Mouse (Mus musculus): Measurements from ENCODE around the gene Trpm2. TPM values are rescaled to one million over a fixed set of nuclear protein-coding genes. Genes with fewer than 3 reads are reported as not detected.
"Not testable (repeated sequence)": the region's sequence is repeated elsewhere in the genome, so short reads cannot be mapped to it uniquely, and the experiment has no call there.

The Trpm2 gene
- polyA plus RNA-seq, 1 experiment from 2014 or later, result 0.19 TPM

DNA sequence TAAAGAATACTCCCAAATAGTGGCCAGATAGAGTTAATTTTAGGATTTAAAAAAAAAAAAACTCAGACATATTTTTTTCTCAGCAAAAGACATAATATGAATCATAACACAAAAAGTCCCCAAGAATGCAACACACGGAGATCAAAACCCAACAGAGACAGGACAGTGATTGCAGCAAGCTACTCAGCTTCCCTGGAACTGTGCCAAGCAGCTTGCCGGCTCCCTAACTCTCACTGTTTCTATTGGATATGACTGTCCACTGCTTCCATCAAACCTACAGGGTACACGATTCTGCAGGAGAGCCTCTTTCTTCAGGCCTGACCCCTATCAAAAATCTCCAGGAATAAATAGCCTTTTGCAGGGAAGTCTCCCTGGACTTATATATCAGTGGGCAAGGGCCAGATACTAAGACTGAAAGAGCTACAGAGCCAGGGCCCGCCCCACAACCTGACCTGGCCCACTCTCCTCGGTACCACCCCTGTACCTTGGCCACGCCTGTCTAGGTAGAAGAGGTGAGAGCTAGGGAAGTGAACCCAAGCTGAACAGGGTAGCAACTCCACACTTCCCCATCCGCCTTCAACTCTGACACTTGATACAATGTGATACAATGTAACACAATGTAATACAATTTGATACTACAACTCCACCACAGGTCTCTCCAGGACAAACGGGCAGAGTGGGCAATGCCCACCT lies 6.2 kb upstream of the Trpm2 start:
- WGBS, result 60% methylated on average over 8 of the region's 8 CpGs
- ATAC-seq (ENCODE audit: extremely low read depth, insufficient number of reproducible peaks, low FRiP score, low TSS enrichment), result no peak
- Histone ChIP-seq H3K4me3 (no peak overlapping the region), H3K36me3 (peaks cover 14% of the 10 kb centered on the region), H3K9ac (no peak overlapping the region), H3K9me3 (no peaks in the 10 kb centered on the region), H3K4me1 (peaks cover 14% of the 10 kb centered on the region), H3K4me2 (no peak overlapping the region), H3K27ac (replicated peaks) (no peak overlapping the region), H3K27me3 (replicated peaks) (0 out of 2 replicates have a peak, but pooled peaks cover 2% of the 10 kb centered on the region)

DNA sequence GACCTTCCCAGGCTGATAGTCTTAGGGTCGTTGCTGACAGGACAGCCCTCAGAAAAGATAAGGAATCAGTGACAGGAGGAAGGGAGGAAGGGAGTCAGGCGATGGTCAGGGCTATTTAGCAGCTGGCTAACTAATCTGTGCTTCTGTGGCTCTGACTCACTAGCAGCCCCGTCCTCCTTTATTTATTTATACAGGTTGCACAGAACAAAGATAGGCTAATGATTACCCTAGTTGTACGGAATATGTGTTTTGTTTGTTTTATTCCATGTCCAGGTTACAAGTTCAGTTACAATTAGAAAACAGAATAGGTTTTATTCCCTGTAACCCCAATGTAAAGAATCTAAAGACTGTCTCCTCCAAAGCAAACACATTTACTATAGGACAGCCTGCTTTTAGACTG lies 5.3 kb upstream of the Trpm2 start:
- Histone ChIP-seq H3K4me1 (peaks cover 14% of the 10 kb centered on the region), H3K4me3 (no peak overlapping the region), H3K4me2 (no peak overlapping the region), H3K36me3 (peaks cover 8% of the 10 kb centered on the region), H3K9ac (0 out of 2 replicates have a peak overlapping the region, but pooled peaks have one; percentile 8), H3K27ac (replicated peaks) (no peak overlapping the region), H3K9me3 (no peaks in the 10 kb centered on the region), H3K27me3 (replicated peaks) (peaks cover 10% of the 10 kb centered on the region)
- no peak for ATAC-seq (ENCODE audit: extremely low read depth, insufficient number of reproducible peaks, low FRiP score, low TSS enrichment)
- WGBS, result 6% methylated on average over 4 of the region's 4 CpGs

DNA sequence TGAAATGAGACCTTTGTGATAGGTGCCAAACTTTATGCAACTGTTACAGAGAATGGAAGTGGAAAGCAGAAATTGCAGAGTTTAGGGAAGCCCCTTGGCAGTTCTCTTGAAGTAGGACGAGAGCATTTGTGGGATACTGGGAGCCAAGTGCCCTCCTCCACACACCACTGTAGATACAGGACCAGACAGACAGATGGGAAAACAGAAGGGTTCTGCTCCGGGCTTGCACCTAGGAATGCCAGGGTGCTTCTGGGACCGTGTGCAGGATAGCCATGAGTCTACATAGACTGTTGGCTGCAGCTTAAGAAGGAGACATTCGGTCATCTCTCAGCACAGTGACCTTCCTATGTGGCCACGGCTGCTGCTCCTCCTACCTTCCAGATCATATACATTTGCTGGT lies 4.4 kb upstream of the Trpm2 start:
- Histone ChIP-seq H3K36me3 (no peaks in the 10 kb centered on the region; the same call in 1 of the 2 replicates), H3K27ac (replicated peaks) (no peak overlapping the region), H3K9me3 (no peaks in the 10 kb centered on the region), H3K9ac (no peak overlapping the region), H3K27me3 (replicated peaks) (peaks cover 18% of the 10 kb centered on the region), H3K4me3 (no peak overlapping the region), H3K4me1 (peaks cover 15% of the 10 kb centered on the region), H3K4me2 (no peak overlapping the region)
- ATAC-seq (ENCODE audit: extremely low read depth, insufficient number of reproducible peaks, low FRiP score, low TSS enrichment), result no peak
- WGBS, result 52% methylated on average over 5 of the region's 5 CpGs

DNA sequence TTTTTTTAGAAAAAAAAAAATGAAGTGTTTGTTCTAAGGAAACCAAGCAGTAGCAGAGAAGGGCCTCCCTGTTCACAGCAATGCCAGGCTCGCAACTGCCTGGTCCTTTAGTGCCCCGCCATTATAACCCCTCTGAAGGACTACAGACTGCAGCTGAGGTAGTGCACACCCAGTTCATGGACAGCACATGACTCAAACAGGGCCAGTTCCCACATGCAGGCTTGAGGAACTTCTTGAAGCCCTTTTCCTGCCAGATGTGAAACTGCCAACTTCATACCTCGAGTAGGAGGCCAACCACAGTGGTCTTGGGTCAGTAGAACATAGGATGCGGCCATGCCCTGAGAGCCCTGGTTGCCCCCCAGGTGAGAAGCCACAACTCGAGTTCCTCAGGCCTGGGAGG lies 4.0 kb upstream of the Trpm2 start:
- Histone ChIP-seq H3K4me3 (no peak overlapping the region), H3K4me1 (peaks cover 20% of the 10 kb centered on the region), H3K4me2 (no peak overlapping the region), H3K27ac (replicated peaks) (no peak overlapping the region), H3K36me3 (no peaks in the 10 kb centered on the region), H3K9ac (no peak overlapping the region), H3K9me3 (no peaks in the 10 kb centered on the region), H3K27me3 (replicated peaks) (peaks cover 23% of the 10 kb centered on the region)
- WGBS, result 63% methylated on average over 5 of the region's 5 CpGs
- no peak for ATAC-seq (ENCODE audit: extremely low read depth, insufficient number of reproducible peaks, low FRiP score, low TSS enrichment)

DNA sequence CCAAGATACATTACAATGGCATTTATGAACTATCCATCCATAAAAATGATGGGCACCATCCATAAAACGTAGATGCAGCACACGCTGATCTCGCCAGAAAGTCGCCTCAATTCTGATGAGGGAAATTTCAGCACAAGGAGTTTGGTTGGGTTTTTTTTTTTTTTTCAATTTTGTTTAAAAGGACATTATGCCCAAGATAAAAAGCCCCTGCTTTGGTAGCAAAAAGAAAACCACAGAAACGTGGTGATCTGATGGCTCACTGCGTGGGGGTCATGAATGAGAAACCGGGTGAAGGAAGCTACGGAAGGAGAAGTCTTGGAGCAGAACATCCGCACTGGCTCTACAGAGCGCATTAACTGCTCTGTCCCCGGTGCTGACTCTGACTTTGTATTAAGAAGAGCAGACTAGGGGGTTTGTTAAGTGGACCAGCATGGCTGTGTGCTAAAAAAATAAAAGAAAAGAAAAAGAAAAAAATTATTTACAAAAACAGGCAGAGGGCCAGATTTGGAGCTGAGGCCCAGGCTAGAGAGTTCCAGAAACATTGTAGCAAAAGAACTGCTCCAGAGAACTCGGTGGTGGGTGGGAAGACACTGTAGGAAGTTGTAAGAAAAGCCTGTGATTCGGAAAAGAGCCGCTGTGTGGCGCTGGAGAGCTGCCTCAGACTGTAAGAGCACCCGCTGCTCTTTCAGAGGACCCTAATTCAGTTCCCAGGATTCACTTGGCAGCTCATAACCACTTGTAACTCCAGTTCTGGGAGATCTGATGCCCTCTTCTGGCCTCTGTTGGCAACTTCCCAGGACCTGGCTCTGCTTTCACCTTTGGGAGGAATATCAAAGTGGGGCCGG lies 1.6 kb upstream of the Trpm2 start:
- Histone ChIP-seq H3K9me3 (no peaks in the 10 kb centered on the region), H3K9ac (no peak overlapping the region), H3K36me3 (no peaks in the 10 kb centered on the region), H3K27ac (replicated peaks) (no peak overlapping the region), H3K27me3 (replicated peaks) (peaks cover 45% of the 10 kb centered on the region), H3K4me3 (no peak overlapping the region), H3K4me1 (peaks cover 11% of the 10 kb centered on the region; the same call in 1 of the 2 replicates), H3K4me2 (no peak overlapping the region)
- ATAC-seq (ENCODE audit: extremely low read depth, insufficient number of reproducible peaks, low FRiP score, low TSS enrichment), result no peak
- 58% methylated on average over 17 of the region's 17 CpGs for WGBS

DNA sequence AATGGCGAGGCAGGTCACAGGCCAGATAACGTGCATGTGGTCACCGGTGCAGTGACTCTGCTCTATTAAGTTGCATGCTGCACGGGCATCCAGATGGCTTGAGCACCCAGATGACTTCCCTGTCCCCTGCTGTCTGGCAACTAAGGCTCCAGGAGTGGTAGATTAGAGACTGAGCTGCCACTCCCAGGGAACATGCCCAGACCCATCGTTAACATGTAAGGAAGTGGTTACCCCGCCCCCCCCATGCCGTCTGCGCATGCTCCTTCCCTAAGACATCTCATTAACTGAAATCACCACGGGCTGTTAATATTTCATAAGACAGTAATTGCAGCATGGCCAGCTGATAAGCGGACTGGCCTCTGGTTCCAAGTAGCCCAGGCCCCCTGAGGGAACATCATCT lies 828 bp upstream of the Trpm2 start:
- H3K4me2 ChIP-seq, result no peak overlapping the region
- 72% methylated on average over 10 of the region's 10 CpGs for WGBS
- no peak overlapping the region for H3K27ac ChIP-seq (replicated peaks)
- no peak overlapping the region for H3K9ac ChIP-seq
- peaks cover 11% of the 10 kb centered on the region; the same call in 1 of the 2 replicates for H3K4me1 ChIP-seq
- no peaks in the 10 kb centered on the region for H3K9me3 ChIP-seq
- peaks cover 52% of the 10 kb centered on the region for H3K27me3 ChIP-seq (replicated peaks)
- no peak for ATAC-seq (ENCODE audit: extremely low read depth, insufficient number of reproducible peaks, low FRiP score, low TSS enrichment)
- no peaks in the 10 kb centered on the region for H3K36me3 ChIP-seq
- no peak overlapping the region for H3K4me3 ChIP-seq

DNA sequence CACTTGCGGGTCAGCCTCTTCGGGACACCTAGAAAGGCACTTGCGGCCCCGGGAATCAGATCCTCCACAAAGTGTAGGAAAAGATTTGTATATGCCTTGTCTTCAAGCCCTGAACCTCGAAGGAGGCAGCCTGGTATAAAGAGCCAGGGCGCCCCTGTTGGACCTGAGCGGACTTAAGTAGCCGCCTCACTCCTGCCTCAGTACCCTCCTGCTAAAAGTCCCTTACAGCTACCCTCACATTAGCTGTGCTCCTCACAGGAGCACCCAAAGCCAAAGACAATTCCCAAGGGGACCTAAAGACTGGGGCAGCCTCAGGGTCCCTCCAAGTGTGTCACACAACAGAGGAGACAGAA lies 414 bp downstream of the Trpm2 start:
- Histone ChIP-seq H3K9me3 (no peaks in the 10 kb centered on the region), H3K27ac (replicated peaks) (no peak overlapping the region), H3K36me3 (no peaks in the 10 kb centered on the region), H3K4me1 (peaks cover 9% of the 10 kb centered on the region; the same call in 1 of the 2 replicates), H3K4me3 (peak overlapping the region; percentile 44), H3K9ac (peak overlapping the region; percentile 41; the same call in 1 of the 2 replicates), H3K4me2 (peak overlapping the region; percentile 65), H3K27me3 (replicated peaks) (peaks cover 59% of the 10 kb centered on the region)
- 11% methylated on average over 8 of the region's 8 CpGs for whole genome bisulfite sequencing
- no peak for ATAC-seq (ENCODE audit: extremely low read depth, insufficient number of reproducible peaks, low FRiP score, low TSS enrichment)

DNA sequence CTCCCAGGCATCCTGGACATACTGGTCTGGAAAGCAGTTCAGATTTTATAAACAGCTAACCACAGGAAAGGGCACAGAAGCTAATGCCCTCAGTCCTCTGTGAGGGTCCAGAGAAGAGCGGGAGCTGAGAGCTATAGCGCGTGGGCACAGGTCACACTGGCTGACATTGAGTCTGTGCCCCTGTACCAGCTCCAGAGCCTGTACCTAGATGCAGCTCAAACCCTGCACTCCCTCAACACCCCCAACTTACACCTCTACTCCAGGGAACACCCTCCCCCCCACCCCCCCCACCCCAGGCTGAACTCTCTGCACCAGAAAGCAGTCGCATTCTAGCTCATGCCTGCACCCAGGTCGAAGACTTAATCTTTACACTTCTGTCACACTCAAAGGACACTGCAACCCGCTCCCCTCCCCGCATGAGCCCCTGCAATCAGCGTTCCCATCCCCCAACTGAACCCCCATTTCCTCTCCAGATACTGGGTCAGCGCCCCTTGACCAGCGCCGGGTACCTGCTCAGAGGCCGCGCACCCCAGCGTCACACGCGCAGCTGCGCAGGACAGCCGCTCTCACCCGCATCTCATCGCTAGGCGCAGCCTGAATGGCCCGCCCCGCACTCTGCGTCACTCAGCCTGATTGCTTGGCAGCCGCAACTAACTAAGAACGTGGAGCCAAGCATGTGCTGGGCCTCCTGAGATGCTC lies 940 bp downstream of the Trpm2 start:
- H3K4me1 ChIP-seq, result peaks cover 9% of the 10 kb centered on the region; the same call in 1 of the 2 replicates
- H3K9ac ChIP-seq, result peak overlapping the region; percentile 41
- H3K9me3 ChIP-seq, result no peaks in the 10 kb centered on the region
- 6% methylated on average over 26 of the region's 26 CpGs for WGBS
- H3K36me3 ChIP-seq, result no peaks in the 10 kb centered on the region
- no peak overlapping the region for H3K27ac ChIP-seq (replicated peaks)
- ATAC-seq (ENCODE audit: extremely low read depth, insufficient number of reproducible peaks, low FRiP score, low TSS enrichment), result no peak
- H3K4me3 ChIP-seq, result peak overlapping the region; percentile 44
- peak overlapping the region; percentile 65 for H3K4me2 ChIP-seq
- H3K27me3 ChIP-seq (replicated peaks), result peaks cover 59% of the 10 kb centered on the region

DNA sequence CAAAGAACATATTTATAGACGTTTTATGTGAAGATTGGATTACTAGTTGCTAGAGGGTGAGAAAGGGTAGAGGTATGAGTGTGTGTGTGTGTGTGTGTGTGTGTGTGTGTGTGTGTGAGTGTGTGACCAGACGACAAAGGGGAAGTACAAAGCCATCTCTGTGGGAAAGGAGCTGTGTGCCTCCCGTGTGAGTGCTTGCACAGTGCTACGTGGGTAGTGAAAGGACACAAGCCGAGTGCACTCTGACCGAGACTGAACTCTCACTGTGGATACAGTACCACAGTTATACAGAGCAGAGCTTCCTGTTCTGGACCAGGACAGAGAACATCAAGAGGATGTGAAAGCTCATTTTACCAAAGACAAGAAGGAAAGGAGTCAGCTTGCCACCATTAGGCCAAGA lies 6.4 kb downstream of the Trpm2 start:
- H3K27ac ChIP-seq (replicated peaks), result no peak overlapping the region
- peaks cover 32% of the 10 kb centered on the region for H3K27me3 ChIP-seq (replicated peaks)
- no peak overlapping the region for H3K9ac ChIP-seq
- no peak overlapping the region for H3K4me3 ChIP-seq
- ATAC-seq (ENCODE audit: extremely low read depth, insufficient number of reproducible peaks, low FRiP score, low TSS enrichment), result no peak
- WGBS, result 73% methylated on average over 6 of the region's 6 CpGs
- no peaks in the 10 kb centered on the region for H3K9me3 ChIP-seq
- H3K4me2 ChIP-seq, result no peak overlapping the region
- no peaks in the 10 kb centered on the region for H3K4me1 ChIP-seq
- H3K36me3 ChIP-seq, result no peaks in the 10 kb centered on the region

DNA sequence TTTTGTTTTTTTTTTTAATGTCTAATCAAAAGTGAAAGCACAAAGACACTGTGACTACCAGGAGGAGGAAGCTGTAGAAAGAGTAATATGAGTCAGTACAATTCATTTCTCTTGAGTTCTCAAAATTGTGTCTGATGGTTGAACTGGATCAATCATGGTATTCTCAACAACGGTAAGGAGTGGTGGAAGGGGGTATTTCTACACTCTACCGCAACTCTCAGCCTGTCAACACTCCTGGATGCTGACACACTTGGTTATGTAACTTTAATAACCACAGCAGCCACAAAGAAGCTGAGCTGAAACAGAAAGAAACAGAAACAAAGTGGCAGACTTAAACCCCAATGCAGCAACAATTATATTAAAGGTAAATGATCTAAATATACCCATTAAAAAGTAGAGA lies 7.6 kb downstream of the Trpm2 start:
- 75% methylated on average over 2 of the region's 2 CpGs for WGBS
- Histone ChIP-seq H3K4me2 (no peak overlapping the region), H3K36me3 (no peaks in the 10 kb centered on the region), H3K9me3 (no peaks in the 10 kb centered on the region), H3K4me1 (no peaks in the 10 kb centered on the region), H3K27ac (replicated peaks) (no peak overlapping the region), H3K4me3 (no peak overlapping the region), H3K27me3 (replicated peaks) (peaks cover 20% of the 10 kb centered on the region), H3K9ac (no peak overlapping the region)
- no peak for ATAC-seq (ENCODE audit: extremely low read depth, insufficient number of reproducible peaks, low FRiP score, low TSS enrichment)

DNA sequence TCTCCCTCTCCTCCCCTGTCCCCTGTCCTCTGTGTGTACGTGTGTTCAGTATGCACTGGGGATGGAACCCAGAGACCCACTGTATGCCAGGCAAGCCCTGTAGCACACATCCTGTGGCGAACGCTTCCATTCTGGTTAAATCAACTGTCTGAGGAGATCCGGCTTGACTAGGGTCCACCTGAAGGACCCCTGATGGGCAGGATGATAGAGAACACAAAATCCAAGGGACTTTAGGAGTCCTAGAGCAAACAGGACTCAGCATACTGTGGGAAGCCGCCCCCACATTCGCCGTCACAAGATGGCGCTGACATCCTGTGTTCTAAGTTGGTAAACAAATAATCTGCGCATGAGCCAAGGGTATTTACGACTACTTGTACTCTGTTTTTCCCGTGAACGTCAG lies 19.9 kb downstream of the Trpm2 start:
- H3K27ac ChIP-seq (replicated peaks); H3K9me3 ChIP-seq; ATAC-seq (ENCODE audit: extremely low read depth, insufficient number of reproducible peaks, low FRiP score, low TSS enrichment): not testable (repeated sequence)

More for the DNA sequence above, 19.9 kb downstream of the Trpm2 start:
- not testable (repeated sequence) for H3K36me3 ChIP-seq; H3K4me1 ChIP-seq; H3K4me2 ChIP-seq; H3K27me3 ChIP-seq (replicated peaks); H3K4me3 ChIP-seq; H3K9ac ChIP-seq
- 85% methylated on average over 9 of the region's 12 CpGs for WGBS

Data from heart, embryonic 13.5 days (tissue).